Mouse (Mus musculus) heart, adult 9 months (tissue): ENCODE results near the gene Mettl21a.
A peak's percentile ranks its signal among the peaks of the same experiment; 100 is the strongest.
"Not testable (repeated sequence)": the region's sequence is repeated elsewhere in the genome, so short reads cannot be mapped to it uniquely, and the experiment has no call there.

Experiments
- DNase-seq, 2 experiments: peaks; one replicate each; pipeline ENCODE4 v3.0.0; 2022; ENCODE audit warnings: low spot score in 2 of 2

Mettl21a gene

DNA sequence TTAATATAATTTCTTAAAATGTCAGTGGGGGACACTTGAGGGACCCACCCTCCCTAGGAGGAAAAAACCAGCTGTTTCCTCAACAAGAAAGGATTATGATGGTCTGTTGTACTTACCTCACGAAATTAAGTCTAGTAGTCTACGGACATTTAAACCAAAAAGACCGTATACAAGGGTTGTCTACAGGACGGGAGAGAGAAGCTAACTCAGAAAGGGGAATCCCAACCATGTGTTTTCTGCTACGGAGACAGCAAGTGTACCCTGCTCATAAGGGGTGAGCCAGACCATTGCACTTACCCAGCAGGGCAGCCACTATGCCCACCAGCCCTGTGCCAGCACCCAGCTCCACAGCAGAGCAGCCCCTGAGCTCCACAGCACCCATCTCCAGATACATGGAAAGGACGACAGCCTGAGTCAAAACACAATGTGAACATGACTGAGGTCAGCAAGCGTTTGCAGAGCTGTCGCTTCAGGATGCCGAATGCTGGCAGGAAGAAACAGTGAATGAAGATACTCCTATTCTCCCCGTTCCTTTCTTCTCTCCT, 2.2 kb downstream of the Mettl21a start:
- no peak for DNase-seq

DNA sequence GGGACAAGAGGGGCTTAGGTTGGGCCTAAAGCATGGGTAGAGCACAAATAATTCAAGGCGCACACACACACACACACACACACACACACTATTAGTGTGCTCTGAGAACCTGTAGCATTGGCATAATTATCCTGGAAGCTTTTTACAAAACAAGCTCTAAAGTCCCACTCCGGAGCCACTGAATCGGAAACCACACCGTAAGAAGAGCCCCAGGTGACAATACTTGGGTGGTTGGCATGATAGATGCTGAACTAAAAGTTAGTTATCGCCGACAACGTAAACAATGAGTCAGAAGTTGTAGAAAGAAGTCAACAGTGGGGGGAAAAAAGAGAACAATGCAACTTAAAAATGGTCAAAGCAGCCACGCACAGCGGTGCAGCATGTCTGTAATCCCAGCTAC, 2.7 kb downstream of the Mettl21a start:
- DNase-seq = no peak

DNA sequence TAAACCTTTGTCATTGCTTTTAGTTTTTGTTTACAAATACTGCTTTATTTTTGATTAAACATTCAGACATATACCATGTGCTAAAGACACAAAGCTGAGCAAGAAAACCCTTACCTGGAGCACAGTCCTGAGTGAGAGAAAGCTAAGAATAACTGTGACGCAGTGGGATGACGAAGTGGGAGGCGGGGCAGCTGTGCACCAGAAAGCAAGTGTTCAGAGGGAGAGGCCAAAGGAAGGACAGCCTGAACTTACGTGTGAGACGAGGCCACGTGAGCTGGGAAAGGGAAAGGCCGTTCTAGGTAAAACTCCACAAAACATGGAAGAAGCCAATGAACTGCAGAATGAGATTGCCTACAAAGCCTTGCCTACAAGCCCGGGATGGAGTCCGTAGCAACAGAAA, 7.1 kb downstream of the Mettl21a start:
- no peak for DNase-seq

DNA sequence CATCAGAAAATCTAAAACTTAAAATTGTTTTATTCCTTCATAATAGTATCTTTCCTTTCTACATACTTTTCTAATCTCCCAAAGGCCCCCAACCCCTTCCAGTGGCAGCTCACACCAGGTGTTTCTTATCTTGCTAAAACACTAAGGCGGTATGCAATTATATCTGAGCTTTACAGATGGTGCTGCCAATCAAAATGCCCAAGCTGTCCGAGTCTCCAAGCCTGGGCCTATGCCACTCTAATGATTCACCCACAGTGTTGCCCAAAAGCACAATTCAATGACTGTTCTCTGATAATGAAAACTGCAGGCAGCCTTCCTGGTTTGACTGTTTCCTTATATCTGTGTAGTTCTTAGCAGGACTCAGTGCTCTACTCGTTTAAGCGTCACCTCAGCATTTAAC, 7.9 kb downstream of the Mettl21a start:
- DNase-seq = no peak

DNA sequence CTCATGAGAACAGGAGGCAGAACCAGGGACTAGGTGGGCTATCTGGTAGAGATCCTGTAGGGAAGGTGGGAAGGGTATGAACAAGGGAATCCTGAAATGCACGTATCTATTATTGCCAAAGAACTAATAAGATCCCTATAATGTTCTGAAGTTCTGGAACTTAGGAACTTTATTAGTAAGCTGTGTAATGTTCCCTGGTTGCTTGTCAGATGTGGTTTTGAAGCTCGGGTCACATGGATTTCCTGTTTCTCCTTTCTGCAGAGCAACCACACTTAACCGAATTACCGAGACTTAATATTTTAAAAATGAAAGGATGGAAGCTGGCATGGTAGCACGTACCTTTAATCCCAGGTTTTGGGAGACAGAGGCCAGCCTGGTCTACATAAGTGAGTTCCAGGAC, 13.7 kb downstream of the Mettl21a start:
- no peak for DNase-seq

DNA sequence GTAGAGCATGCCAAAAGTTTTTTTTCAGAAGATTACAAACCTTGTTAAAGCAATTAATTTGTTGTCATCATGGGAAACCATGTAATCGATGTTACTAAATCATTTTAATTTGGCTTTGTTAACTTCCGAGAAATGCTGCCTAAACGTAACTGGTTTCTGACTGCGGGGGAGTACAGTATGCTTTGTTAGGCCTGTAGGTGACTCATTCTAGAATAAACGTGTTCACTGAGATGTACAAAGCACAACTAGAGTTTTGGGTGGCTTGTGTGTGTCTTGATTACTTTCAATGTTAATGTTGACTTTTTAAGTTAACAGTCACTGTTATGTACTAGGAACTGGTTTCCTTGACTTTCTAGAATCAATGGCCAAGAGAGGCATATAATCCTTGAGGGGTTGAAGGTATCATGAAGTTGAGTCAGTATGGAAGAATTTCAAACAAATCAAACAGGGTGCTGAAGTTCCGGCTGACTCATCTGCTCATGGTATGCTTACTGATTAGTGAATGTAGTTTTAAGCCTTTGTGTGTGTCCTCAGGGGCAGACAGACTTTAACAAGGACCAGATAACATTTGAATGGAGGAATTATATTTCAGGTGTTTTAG, 15.7 kb downstream of the Mettl21a start:
- DNase-seq = no peak

DNA sequence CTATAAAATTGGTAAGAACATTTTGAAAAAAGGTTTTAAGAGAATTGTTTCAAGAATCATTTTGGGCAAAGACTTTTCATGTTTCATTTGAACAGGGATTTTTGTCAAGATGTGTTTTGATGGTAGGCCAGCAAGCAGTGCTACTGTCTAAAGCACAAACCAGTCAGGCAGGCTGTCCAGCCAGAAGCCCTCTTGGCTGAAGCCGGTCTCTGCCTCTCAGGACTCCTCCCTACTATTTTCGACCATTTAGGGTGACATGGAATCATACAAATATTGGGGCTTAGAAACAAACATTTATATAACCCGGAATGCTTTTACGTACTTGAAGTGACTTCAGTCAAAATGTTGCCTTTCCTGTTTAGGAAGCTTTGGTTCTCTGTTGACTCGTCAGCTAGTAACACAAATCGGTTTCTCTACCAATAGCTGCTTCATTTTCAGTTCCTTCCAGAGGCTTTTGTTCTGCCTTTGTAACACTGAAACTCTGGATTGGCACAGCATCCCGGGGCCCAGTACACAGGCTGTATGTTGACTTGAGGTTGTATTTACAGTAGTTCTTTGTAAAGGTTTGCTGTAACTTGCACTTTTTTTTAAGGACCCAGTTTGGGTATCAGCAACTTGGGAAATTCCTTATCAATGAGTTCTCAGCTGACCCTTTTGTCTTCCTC, 16.5 kb downstream of the Mettl21a start:
- DNase-seq = peak in 1 of 2 experiments; percentile 27

DNA sequence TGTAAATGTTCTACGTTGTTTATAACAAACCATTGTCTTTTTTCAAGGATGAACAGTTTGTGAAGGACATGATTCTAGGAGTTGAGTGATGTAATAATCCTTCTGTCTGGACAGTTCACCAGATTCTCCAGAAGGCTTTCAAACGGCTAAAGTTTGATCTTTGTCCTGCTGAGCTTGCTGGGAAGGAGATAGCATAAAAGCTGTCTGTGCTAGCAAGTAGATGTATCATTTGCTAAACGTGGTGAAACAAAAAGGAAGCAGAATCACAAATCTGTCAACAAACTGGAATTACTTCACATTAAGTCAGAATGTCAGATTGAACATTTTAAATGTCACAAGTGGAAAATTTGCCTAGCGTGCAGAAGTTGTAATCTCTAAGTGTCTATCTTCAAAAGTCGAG, 18.1 kb downstream of the Mettl21a start:
- DNase-seq = no peak

DNA sequence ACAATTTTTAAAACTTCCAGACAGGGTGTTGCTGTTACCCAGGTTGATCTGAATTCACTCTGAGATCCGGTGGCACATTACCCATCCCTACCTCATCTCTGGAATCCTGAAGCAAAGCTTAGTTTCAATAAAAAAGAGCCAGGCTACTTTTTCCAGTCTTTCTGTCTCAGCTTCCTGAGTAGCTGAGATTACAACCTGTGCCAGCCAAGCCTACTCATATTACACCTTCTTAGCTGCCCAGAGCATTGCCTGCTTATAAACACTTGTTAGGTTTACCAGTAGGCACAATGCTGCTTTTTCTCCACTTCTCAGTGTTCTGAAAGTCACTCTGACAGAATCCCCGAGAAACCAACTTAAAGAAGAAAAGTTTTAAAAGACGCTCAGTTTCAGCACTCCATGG, 38.2 kb downstream of the Mettl21a start:
- DNase-seq = no peak

DNA sequence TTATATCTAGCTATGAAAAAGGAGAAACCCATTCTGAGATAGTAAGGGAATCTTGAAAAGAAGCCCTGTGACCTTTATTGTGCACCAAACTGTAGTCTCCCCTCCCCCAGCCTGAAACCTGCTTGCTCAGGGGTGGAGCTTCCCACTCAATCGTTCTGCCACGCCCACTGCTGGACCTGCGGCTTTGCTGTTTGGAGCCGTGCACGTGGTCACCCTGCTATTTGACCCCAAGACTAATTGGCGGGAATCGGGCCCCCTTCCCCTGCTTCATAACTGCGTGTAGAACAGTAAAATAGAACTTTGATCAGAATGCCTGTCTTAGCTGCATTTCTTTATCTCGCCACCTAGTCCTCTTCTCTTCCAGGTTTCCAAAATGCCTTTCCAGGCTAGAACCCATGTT, 39.1 kb downstream of the Mettl21a start:
- not testable (repeated sequence) for DNase-seq

DNA sequence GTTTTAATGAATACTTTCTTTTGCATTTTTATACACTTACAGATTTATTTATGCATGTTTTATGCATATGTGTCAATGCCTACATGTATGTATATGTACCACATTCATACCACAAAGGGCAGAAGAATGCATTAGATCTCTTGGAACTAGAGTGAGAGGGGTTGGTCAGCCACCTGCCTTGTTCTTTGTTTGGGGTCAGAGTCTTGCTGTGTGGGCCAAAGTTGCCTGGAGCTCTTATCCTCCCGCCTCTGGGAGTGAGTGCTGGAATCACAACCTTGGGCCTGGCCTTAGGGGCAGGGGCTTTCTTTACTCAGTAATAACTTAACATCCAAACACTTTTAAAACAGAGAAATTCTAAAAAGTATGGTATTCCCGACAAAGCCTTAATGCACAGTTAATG, 40.3 kb downstream of the Mettl21a start:
- no peak for DNase-seq

DNA sequence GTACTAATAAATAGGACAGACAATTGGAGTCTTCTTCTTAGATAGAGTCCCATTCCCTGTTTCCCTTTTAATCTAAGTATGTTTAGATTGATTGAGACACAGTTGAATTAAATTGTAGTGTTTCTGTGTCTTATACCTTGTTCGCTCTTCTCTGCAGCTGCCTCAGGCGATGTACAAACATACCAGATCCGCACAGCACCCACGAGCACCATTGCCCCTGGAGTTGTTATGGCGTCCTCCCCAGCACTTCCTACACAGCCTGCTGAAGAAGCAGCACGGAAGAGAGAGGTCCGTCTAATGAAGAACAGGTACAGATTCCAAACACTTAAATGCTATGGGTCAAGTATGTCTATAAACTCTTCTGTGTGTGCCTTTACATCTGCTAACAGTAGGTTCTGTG, 41.0 kb downstream of the Mettl21a start:
- no peak for DNase-seq

DNA sequence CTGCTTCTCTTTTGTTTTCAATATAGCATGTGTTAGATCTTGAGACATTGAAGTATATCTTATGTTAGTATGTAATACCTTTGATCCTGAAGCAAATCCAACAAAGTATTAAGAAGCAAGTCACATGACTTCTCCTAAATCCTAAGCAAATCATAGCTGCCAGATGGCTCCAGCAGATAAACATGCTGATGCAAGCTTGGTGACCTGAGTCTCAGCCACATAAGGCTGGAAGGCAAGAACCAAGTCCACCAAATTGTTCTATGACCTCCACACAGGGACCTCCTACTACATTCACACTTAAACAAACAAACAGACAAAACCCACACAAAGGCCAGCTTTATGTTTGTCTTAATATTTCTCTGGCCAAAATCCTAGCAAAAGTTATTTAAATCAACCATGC, 48.8 kb downstream of the Mettl21a start:
- no peak for DNase-seq

DNA sequence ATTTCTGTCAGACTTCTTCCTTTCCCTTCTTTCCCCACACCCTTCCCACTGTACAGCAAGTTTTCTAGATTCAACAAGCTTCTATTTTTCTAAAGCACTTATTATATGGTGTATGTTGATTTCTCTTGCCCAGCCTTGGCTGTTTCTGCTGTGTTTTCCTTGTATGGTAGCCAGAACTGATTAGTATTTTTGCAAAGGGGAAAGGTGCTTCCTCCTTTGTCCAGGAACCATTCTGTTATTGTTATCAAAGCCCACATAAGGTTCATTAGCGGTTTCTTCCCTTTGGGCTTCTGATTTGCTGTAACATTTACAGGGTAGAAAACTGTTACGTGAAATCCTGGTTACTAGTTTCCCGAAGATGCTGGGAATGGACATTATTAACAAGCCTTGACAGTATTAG, 56.9 kb downstream of the Mettl21a start:
- peak in 1 of 2 experiments; percentile 6 for DNase-seq
